Mouse (Mus musculus) cortical plate, adult 2 months (tissue): ENCODE data around the gene Pxdn.

Source experiments
- CTCF ChIP-seq: fragments of 200-500 bp; IDR thresholded peaks from 2 replicates; pipeline ENCODE4 v1.5.1; 2011; ENCODE audit warnings: mild to moderate bottlenecking, control low read depth, low read length; ENCODE audit not compliant: insufficient read depth; ENCODE audit errors: extremely low read depth
- POLR2A ChIP-seq: fragments of 200-500 bp; IDR thresholded peaks from 2 replicates; pipeline ENCODE4 v1.6.1; 2011; ENCODE audit warnings: mild to moderate bottlenecking, low read length, control low read depth; ENCODE audit not compliant: insufficient read depth; ENCODE audit errors: extremely low read depth

- no peak for TF ChIP-seq CTCF
- no peak for TF ChIP-seq POLR2A
Observed at GRCm38 (mm10) chr12:30054761-30055540, 117.5 kb downstream of the Pxdn start.
